Mouse (Mus musculus) neural tube, embryonic 12.5 days (tissue): Measurements from ENCODE around the gene Tbc1d25. TPM values are rescaled to one million over a fixed set of nuclear protein-coding genes. Genes with fewer than 3 reads are reported as not detected.

Experiments used
- ATAC-seq: fragments of 200-750 bp; cut with Nextera tagmentation; 2 replicates; pipeline ENCODE4 v1.8.0; 2017; ENCODE audit warnings: low read depth, mild to moderate bottlenecking, moderate TSS enrichment, moderate library complexity; ENCODE audit not compliant: low FRiP score
- H3K27ac ChIP-seq: fragments of 300-500 bp; sonication (generic); 2 replicates; pipeline ENCODE4 v1.5.1; 2016
- H3K27me3 ChIP-seq: fragments of 300-500 bp; sonication (generic); replicated peaks from 2 replicates; pipeline ENCODE4 v1.6.1; 2016; ENCODE audit warnings: mild to moderate bottlenecking
- H3K36me3 ChIP-seq: fragments of 300-500 bp; sonication (generic); 2 replicates; pipeline ENCODE4 v1.6.1; 2016; ENCODE audit warnings: mild to moderate bottlenecking
- H3K4me1 ChIP-seq: fragments of 300-500 bp; sonication (generic); 2 replicates; pipeline ENCODE4 v1.6.1; 2016
- H3K4me2 ChIP-seq: fragments of 300-500 bp; sonication (generic); replicated peaks from 2 replicates; pipeline ENCODE4 v1.6.1; 2016; ENCODE audit warnings: mild to moderate bottlenecking
- H3K4me3 ChIP-seq: fragments of 300-500 bp; sonication (generic); 2 replicates; pipeline ENCODE4 v1.5.1; 2016
- H3K9ac ChIP-seq: fragments of 300-500 bp; sonication (generic); 2 replicates; pipeline ENCODE4 v1.6.1; 2016; ENCODE audit warnings: mild to moderate bottlenecking
- H3K9me3 ChIP-seq: fragments of 300-500 bp; sonication (generic); 2 replicates; pipeline ENCODE4 v1.6.1; 2016; ENCODE audit warnings: mild to moderate bottlenecking
- WGBS: fragments of 180-500 bp; shearing (Covaris S2); methylation state at CpG from one replicate; pipeline ENCODE4 v1.1.7; 2016; 5-methylcytosine and 5-hydroxymethylcytosine counted together
- polyA plus RNA-seq: library from polyadenylated mRNA; unstranded; fragments of >200 nt; fragmentation: Nextera tagmentation; extraction: Ambion mirVana; gene quantifications from 2 replicates; pipeline ENCODE4 v1.2.1, GENCODE M21; 2016

The Tbc1d25 gene
- 15.1 and 16.5 TPM in 2 replicates for polyA plus RNA-seq

- H3K9me3 ChIP-seq, result no peaks in the 10 kb centered on the region
- H3K9ac ChIP-seq, result peak within 1 kb of the TSS; percentile 48
- no peak within 1 kb of the TSS for H3K27ac ChIP-seq
- H3K36me3 ChIP-seq, result no peaks in the 10 kb centered on the region
- peak within 1 kb of the TSS; percentile 55 for H3K4me2 ChIP-seq
- peak; percentile 92 for ATAC-seq
- no peaks in the 10 kb centered on the region for H3K4me1 ChIP-seq
- no peaks in the 10 kb centered on the region for H3K27me3 ChIP-seq
- H3K4me3 ChIP-seq, result peak within 1 kb of the TSS; percentile 50
- WGBS, result 11% methylated on average over 55 of the region's 56 CpGs
Observed at GRCm38 (mm10) chrX:8175504-8176385, at the start of gene Tbc1d25. TSS of gene Tbc1d25 (minus strand) at chrX:8176181.

GRCm38 (mm10) chrX:8223473-8223872 is 47.5 kb upstream of the Tbc1d25 start:
- ATAC-seq, result no peak
- H3K27me3 ChIP-seq, result no peaks in the 10 kb centered on the region
- 94% methylated on average over 7 of the region's 7 CpGs for WGBS

GRCm38 (mm10) chrX:8222678-8223421 is 46.9 kb upstream of the Tbc1d25 start:
- WGBS, result 70% methylated on average over 7 of the region's 7 CpGs
- no peak overlapping the region for H3K4me3 ChIP-seq
- H3K4me1 ChIP-seq, result no peaks in the 10 kb centered on the region
- no peaks in the 10 kb centered on the region for H3K27me3 ChIP-seq
- H3K9ac ChIP-seq, result no peak overlapping the region
- H3K4me2 ChIP-seq, result no peak overlapping the region
- H3K36me3 ChIP-seq, result no peaks in the 10 kb centered on the region
- no peaks in the 10 kb centered on the region for H3K9me3 ChIP-seq
- no peak for ATAC-seq
- no peak overlapping the region for H3K27ac ChIP-seq

More at GRCm38 (mm10) chrX:8223473-8223872, 47.5 kb upstream of the Tbc1d25 start:
- no peak overlapping the region for H3K9ac ChIP-seq
- no peak overlapping the region for H3K4me3 ChIP-seq
- no peak overlapping the region for H3K4me2 ChIP-seq
- H3K4me1 ChIP-seq, result no peaks in the 10 kb centered on the region
- H3K27ac ChIP-seq, result no peak overlapping the region
- no peaks in the 10 kb centered on the region for H3K9me3 ChIP-seq
- no peaks in the 10 kb centered on the region for H3K36me3 ChIP-seq

- no peak overlapping the region for H3K4me2 ChIP-seq
- 74% methylated on average over 3 of the region's 3 CpGs for WGBS
- H3K9ac ChIP-seq, result no peak overlapping the region
- no peak for ATAC-seq
- H3K27ac ChIP-seq, result no peak overlapping the region
- H3K36me3 ChIP-seq, result no peaks in the 10 kb centered on the region
- no peaks in the 10 kb centered on the region for H3K4me1 ChIP-seq
- no peaks in the 10 kb centered on the region for H3K27me3 ChIP-seq
- no peak overlapping the region for H3K4me3 ChIP-seq
- no peaks in the 10 kb centered on the region for H3K9me3 ChIP-seq
Observed at GRCm38 (mm10) chrX:8222296-8222677, 46.3 kb upstream of the Tbc1d25 start.

GRCm38 (mm10) chrX:8219651-8220050 is 43.7 kb upstream of the Tbc1d25 start:
- Histone ChIP-seq H3K27ac (no peak overlapping the region), H3K4me2 (no peak overlapping the region), H3K36me3 (no peaks in the 10 kb centered on the region), H3K4me3 (no peak overlapping the region), H3K9ac (no peak overlapping the region), H3K4me1 (no peaks in the 10 kb centered on the region), H3K27me3 (no peaks in the 10 kb centered on the region), H3K9me3 (no peaks in the 10 kb centered on the region)
- no peak for ATAC-seq
- 32% methylated on average over 8 of the region's 8 CpGs for WGBS

- ATAC-seq, result no peak
Observed at GRCm38 (mm10) chrX:8218114-8218513, 42.1 kb upstream of the Tbc1d25 start.

GRCm38 (mm10) chrX:8217383-8217782 is 41.4 kb upstream of the Tbc1d25 start:
- H3K9ac ChIP-seq, result no peak overlapping the region
- H3K36me3 ChIP-seq, result no peaks in the 10 kb centered on the region
- H3K4me3 ChIP-seq, result no peak overlapping the region
- no peak overlapping the region for H3K27ac ChIP-seq
- H3K4me2 ChIP-seq, result no peak overlapping the region
- no peaks in the 10 kb centered on the region for H3K9me3 ChIP-seq
- no peaks in the 10 kb centered on the region for H3K27me3 ChIP-seq
- ATAC-seq, result no peak
- WGBS, result 68% methylated on average over 6 of the region's 6 CpGs
- H3K4me1 ChIP-seq, result no peaks in the 10 kb centered on the region

More at GRCm38 (mm10) chrX:8218114-8218513, 42.1 kb upstream of the Tbc1d25 start:
- Histone ChIP-seq H3K9me3 (no peaks in the 10 kb centered on the region), H3K27ac (no peak overlapping the region), H3K4me2 (no peak overlapping the region), H3K4me3 (no peak overlapping the region), H3K9ac (no peak overlapping the region), H3K4me1 (no peaks in the 10 kb centered on the region), H3K36me3 (no peaks in the 10 kb centered on the region), H3K27me3 (no peaks in the 10 kb centered on the region)
- 78% methylated on average over 2 of the region's 2 CpGs for WGBS

- no peak overlapping the region for H3K4me3 ChIP-seq
- no peak overlapping the region for H3K9ac ChIP-seq
- H3K4me2 ChIP-seq, result no peak overlapping the region
- whole genome bisulfite sequencing, result 83% methylated on average over 7 of the region's 7 CpGs
- no peak overlapping the region for H3K27ac ChIP-seq
- H3K9me3 ChIP-seq, result no peaks in the 10 kb centered on the region
- H3K36me3 ChIP-seq, result no peaks in the 10 kb centered on the region
- no peaks in the 10 kb centered on the region for H3K4me1 ChIP-seq
- no peaks in the 10 kb centered on the region for H3K27me3 ChIP-seq
- ATAC-seq, result no peak
Observed at GRCm38 (mm10) chrX:8211490-8212207, 35.7 kb upstream of the Tbc1d25 start.

GRCm38 (mm10) chrX:8209720-8210119 is 33.7 kb upstream of the Tbc1d25 start:
- 75% methylated on average over 2 of the region's 2 CpGs for WGBS
- no peaks in the 10 kb centered on the region for H3K4me1 ChIP-seq
- H3K36me3 ChIP-seq, result no peaks in the 10 kb centered on the region
- no peak overlapping the region for H3K27ac ChIP-seq
- no peak overlapping the region for H3K4me3 ChIP-seq
- no peak overlapping the region for H3K9ac ChIP-seq
- ATAC-seq, result no peak
- no peaks in the 10 kb centered on the region for H3K9me3 ChIP-seq
- no peak overlapping the region for H3K4me2 ChIP-seq
- no peaks in the 10 kb centered on the region for H3K27me3 ChIP-seq

GRCm38 (mm10) chrX:8207224-8207623 is 31.2 kb upstream of the Tbc1d25 start:
- no peaks in the 10 kb centered on the region for H3K27me3 ChIP-seq
- H3K4me3 ChIP-seq, result no peak overlapping the region
- no peaks in the 10 kb centered on the region for H3K4me1 ChIP-seq
- H3K4me2 ChIP-seq, result peak overlapping the region; percentile 60; the same call in 1 of the 2 replicates
- WGBS, result 27% methylated on average over 4 of the region's 4 CpGs
- no peak overlapping the region for H3K27ac ChIP-seq
- no peak overlapping the region for H3K9ac ChIP-seq
- no peak for ATAC-seq
- H3K9me3 ChIP-seq, result no peaks in the 10 kb centered on the region
- H3K36me3 ChIP-seq, result no peaks in the 10 kb centered on the region

- Histone ChIP-seq H3K4me1 (no peaks in the 10 kb centered on the region), H3K27me3 (no peaks in the 10 kb centered on the region), H3K9ac (no peak overlapping the region; the same call in 1 of the 2 replicates), H3K27ac (no peak overlapping the region), H3K9me3 (no peaks in the 10 kb centered on the region), H3K4me2 (peak overlapping the region; percentile 60), H3K4me3 (peak overlapping the region; percentile 46), H3K36me3 (no peaks in the 10 kb centered on the region)
- peak; percentile 41 for ATAC-seq
- 18% methylated on average over 11 of the region's 11 CpGs for WGBS
Observed at GRCm38 (mm10) chrX:8206694-8207197, 30.8 kb upstream of the Tbc1d25 start.
